Mouse (Mus musculus) heart, embryonic 12.5 days (tissue): Measurements from ENCODE around the gene Vps8. TPM values are rescaled to one million over a fixed set of nuclear protein-coding genes. Genes with fewer than 3 reads are reported as not detected.
A peak's percentile ranks its signal among the peaks of the same experiment; 100 is the strongest.
"Not testable (repeated sequence)": the region's sequence is repeated elsewhere in the genome, so short reads cannot be mapped to it uniquely, and the experiment has no call there.

Experiments
- ATAC-seq: fragments of 200-750 bp; cut with Nextera tagmentation; 2 replicates; pipeline ENCODE4 v1.8.0; 2017; ENCODE audit warnings: moderate TSS enrichment, moderate library complexity; ENCODE audit not compliant: insufficient number of reproducible peaks, low FRiP score
- H3K27ac ChIP-seq: fragments of 300-500 bp; sonication (generic); 2 replicates; pipeline ENCODE4 v1.5.1; 2016; ENCODE audit warnings: mild to moderate bottlenecking, moderate library complexity; ENCODE audit not compliant: poor library complexity, severe bottlenecking
- H3K27me3 ChIP-seq: fragments of 300-500 bp; sonication (generic); replicated peaks from 2 replicates; pipeline ENCODE4 v1.6.1; 2016; ENCODE audit warnings: mild to moderate bottlenecking, moderate library complexity
- H3K36me3 ChIP-seq: fragments of 300-500 bp; sonication (generic); 2 replicates; pipeline ENCODE4 v1.6.1; 2016; ENCODE audit warnings: mild to moderate bottlenecking, moderate library complexity
- H3K4me1 ChIP-seq: fragments of 300-500 bp; sonication (generic); replicated peaks from 2 replicates; pipeline ENCODE4 v1.6.1; 2016; ENCODE audit warnings: mild to moderate bottlenecking
- H3K4me2 ChIP-seq: fragments of 300-500 bp; sonication (generic); 2 replicates; pipeline ENCODE4 v1.6.1; 2016; ENCODE audit warnings: mild to moderate bottlenecking, moderate library complexity
- H3K4me3 ChIP-seq: fragments of 300-500 bp; sonication (generic); 2 replicates; pipeline ENCODE4 v1.5.1; 2016; ENCODE audit warnings: mild to moderate bottlenecking
- H3K9ac ChIP-seq: fragments of 300-500 bp; sonication (generic); 2 replicates; pipeline ENCODE4 v1.6.1; 2016; ENCODE audit warnings: mild to moderate bottlenecking, moderate library complexity
- H3K9me3 ChIP-seq: fragments of 300-500 bp; sonication (generic); replicated peaks from 2 replicates; pipeline ENCODE4 v1.6.1; 2016; ENCODE audit warnings: mild to moderate bottlenecking, moderate library complexity
- WGBS: fragments of 180-500 bp; shearing (Covaris S2); methylation state at CpG from one replicate; pipeline ENCODE4 v1.1.7; 2016; 5-methylcytosine and 5-hydroxymethylcytosine counted together
- polyA plus RNA-seq: library from polyadenylated mRNA; unstranded; fragments of >200 nt; fragmentation: Nextera tagmentation; extraction: Ambion mirVana; gene quantifications from 2 replicates; pipeline ENCODE4 v1.2.1, GENCODE M21; 2016

Vps8 gene
- polyA plus RNA-seq, 1 experiment from 2014 or later, result 29.2 TPM

- Histone ChIP-seq H3K4me1 (peaks cover 15% of the 10 kb centered on the region), H3K9ac (no peak overlapping the region), H3K4me2 (no peak overlapping the region), H3K27ac (no peak overlapping the region), H3K4me3 (no peak overlapping the region), H3K27me3 (no peaks in the 10 kb centered on the region), H3K9me3 (peaks cover 14% of the 10 kb centered on the region; the same call in 1 of the 2 replicates), H3K36me3 (peaks cover 43% of the 10 kb centered on the region)
- WGBS, result 75% methylated on average over 9 of the region's 9 CpGs
- ATAC-seq, result no peak
Measured at GRCm38 (mm10) chr16:21655961-21656360, 233.0 kb downstream of the Vps8 start.

GRCm38 (mm10) chr16:21664633-21665363 lies 241.9 kb downstream of the Vps8 start:
- no peak overlapping the region for H3K27ac ChIP-seq
- H3K4me2 ChIP-seq, result no peak overlapping the region; the same call in 1 of the 2 replicates
- no peak for ATAC-seq
- H3K9ac ChIP-seq, result no peak overlapping the region
- H3K36me3 ChIP-seq, result peaks cover 1% of the 10 kb centered on the region
- no peak overlapping the region for H3K4me3 ChIP-seq
- H3K4me1 ChIP-seq, result peaks cover 15% of the 10 kb centered on the region
- peaks cover 14% of the 10 kb centered on the region; the same call in 1 of the 2 replicates for H3K27me3 ChIP-seq
- 36% methylated on average over 18 of the region's 18 CpGs for WGBS
- H3K9me3 ChIP-seq, result peaks cover 3% of the 10 kb centered on the region; the same call in 1 of the 2 replicates

GRCm38 (mm10) chr16:21665423-21665986 lies 242.6 kb downstream of the Vps8 start:
- Histone ChIP-seq H3K9ac (no peak overlapping the region), H3K9me3 (peaks cover 3% of the 10 kb centered on the region; the same call in 1 of the 2 replicates), H3K36me3 (no peaks in the 10 kb centered on the region), H3K4me3 (no peak overlapping the region), H3K27ac (no peak overlapping the region), H3K27me3 (peaks cover 14% of the 10 kb centered on the region; the same call in 1 of the 2 replicates), H3K4me1 (peaks cover 15% of the 10 kb centered on the region), H3K4me2 (no peak overlapping the region)
- WGBS, result 29% methylated on average over 4 of the region's 4 CpGs
- no peak for ATAC-seq

- 74% methylated on average over 4 of the region's 4 CpGs for whole genome bisulfite sequencing
- Histone ChIP-seq H3K4me2 (no peak overlapping the region), H3K4me1 (no peaks in the 10 kb centered on the region), H3K9ac (no peak overlapping the region), H3K36me3 (peaks cover 9% of the 10 kb centered on the region), H3K9me3 (peaks cover 3% of the 10 kb centered on the region; the same call in 1 of the 2 replicates), H3K4me3 (no peak overlapping the region), H3K27ac (no peak overlapping the region), H3K27me3 (no peaks in the 10 kb centered on the region)
- ATAC-seq, result no peak
Measured at GRCm38 (mm10) chr16:21671878-21672277, 249.0 kb downstream of the Vps8 start.

- not testable (repeated sequence) for H3K27me3 ChIP-seq, ATAC-seq, H3K9me3 ChIP-seq, H3K4me3 ChIP-seq, H3K4me2 ChIP-seq, H3K4me1 ChIP-seq, H3K9ac ChIP-seq, H3K27ac ChIP-seq
- H3K36me3 ChIP-seq, result peaks cover 17% of the 10 kb centered on the region
Measured at GRCm38 (mm10) chr16:21673046-21673445, 250.1 kb downstream of the Vps8 start.

GRCm38 (mm10) chr16:21673651-21674050 lies 250.7 kb downstream of the Vps8 start:
- 82% methylated on average over 1 of the region's 1 CpGs for WGBS
- not testable (repeated sequence) for H3K27ac ChIP-seq, ATAC-seq, H3K4me2 ChIP-seq, H3K4me3 ChIP-seq, H3K9ac ChIP-seq, H3K27me3 ChIP-seq, H3K4me1 ChIP-seq, H3K9me3 ChIP-seq
- peaks cover 17% of the 10 kb centered on the region for H3K36me3 ChIP-seq

- Histone ChIP-seq H3K4me1 (no peaks in the 10 kb centered on the region), H3K36me3 (peaks cover 17% of the 10 kb centered on the region), H3K9ac (no peak overlapping the region), H3K27me3 (no peaks in the 10 kb centered on the region), H3K4me2 (no peak overlapping the region), H3K4me3 (no peak overlapping the region), H3K9me3 (no peaks in the 10 kb centered on the region), H3K27ac (no peak overlapping the region)
- ATAC-seq, result no peak
- 82% methylated on average over 7 of the region's 7 CpGs for WGBS
Measured at GRCm38 (mm10) chr16:21676791-21677190, 253.9 kb downstream of the Vps8 start.

GRCm38 (mm10) chr16:21687406-21687805 lies 264.5 kb downstream of the Vps8 start:
- H3K4me2 ChIP-seq, result no peak overlapping the region
- no peak overlapping the region for H3K4me3 ChIP-seq
- H3K36me3 ChIP-seq, result peaks cover 11% of the 10 kb centered on the region
- peaks cover 5% of the 10 kb centered on the region; the same call in 1 of the 2 replicates for H3K9me3 ChIP-seq
- ATAC-seq, result no peak
- no peak overlapping the region for H3K9ac ChIP-seq
- H3K4me1 ChIP-seq, result peaks cover 43% of the 10 kb centered on the region
- H3K27me3 ChIP-seq, result no peaks in the 10 kb centered on the region
- H3K27ac ChIP-seq, result peak overlapping the region; percentile 30
- WGBS, result 41% methylated on average over 5 of the region's 5 CpGs

- Histone ChIP-seq H3K9ac (no peak overlapping the region), H3K4me3 (no peak overlapping the region), H3K27me3 (no peaks in the 10 kb centered on the region), H3K4me2 (no peak overlapping the region), H3K9me3 (no peaks in the 10 kb centered on the region), H3K36me3 (no peaks in the 10 kb centered on the region), H3K27ac (0 out of 2 replicates have a peak overlapping the region, but pooled peaks have one; percentile 18), H3K4me1 (peaks cover 50% of the 10 kb centered on the region)
- 72% methylated on average over 5 of the region's 5 CpGs for WGBS
- ATAC-seq, result no peak
Measured at GRCm38 (mm10) chr16:21689141-21689540, 266.2 kb downstream of the Vps8 start.

- no peaks in the 10 kb centered on the region for H3K27me3 ChIP-seq
- H3K9ac ChIP-seq, result no peak overlapping the region
- no peak for ATAC-seq
- H3K4me1 ChIP-seq, result peaks cover 51% of the 10 kb centered on the region
- 0 out of 2 replicates have a peak overlapping the region, but pooled peaks have one; percentile 13 for H3K27ac ChIP-seq
- no peak overlapping the region for H3K4me3 ChIP-seq
- no peaks in the 10 kb centered on the region for H3K36me3 ChIP-seq
- WGBS, result 45% methylated on average over 5 of the region's 5 CpGs
- no peak overlapping the region for H3K4me2 ChIP-seq
- no peaks in the 10 kb centered on the region for H3K9me3 ChIP-seq
Measured at GRCm38 (mm10) chr16:21690216-21690755, 267.4 kb downstream of the Vps8 start.

- Histone ChIP-seq H3K36me3 (no peaks in the 10 kb centered on the region), H3K27ac (peak overlapping the region; percentile 93), H3K4me1 (peaks cover 38% of the 10 kb centered on the region), H3K4me2 (peak overlapping the region; percentile 93), H3K27me3 (no peaks in the 10 kb centered on the region), H3K4me3 (peak overlapping the region; percentile 79), H3K9me3 (no peaks in the 10 kb centered on the region), H3K9ac (peak overlapping the region; percentile 89)
- under 1% methylated on average over 44 of the region's 45 CpGs for WGBS
- peak; percentile 60 for ATAC-seq
Measured at GRCm38 (mm10) chr16:21693981-21694462, 271.1 kb downstream of the Vps8 start.
